Mouse (Mus musculus) midbrain, embryonic 10.5 days (tissue): ENCODE measurements around the gene Olig3. TPM values are rescaled to one million over a fixed set of nuclear protein-coding genes. Genes with fewer than 3 reads are reported as not detected.
A peak's percentile ranks its signal among the peaks of the same experiment; 100 is the strongest.

Experiments used
- DNase-seq: peaks from one replicate; pipeline ENCODE4 v3.0.0-alpha.2; 2017; ENCODE audit warnings: low spot score
- H3K27ac ChIP-seq: fragments of 300-500 bp; sonication (generic); replicated peaks from 2 replicates; pipeline ENCODE4 v1.5.1; 2016; ENCODE audit warnings: mild to moderate bottlenecking
- H3K27me3 ChIP-seq: fragments of 300-500 bp; sonication (generic); 2 replicates; pipeline ENCODE4 v1.6.1; 2016; ENCODE audit warnings: low read depth, mild to moderate bottlenecking; ENCODE audit not compliant: poor library complexity, severe bottlenecking
- H3K36me3 ChIP-seq: fragments of 300-500 bp; sonication (generic); 2 replicates; pipeline ENCODE4 v1.6.1; 2016; ENCODE audit warnings: mild to moderate bottlenecking, moderate library complexity
- H3K4me1 ChIP-seq: fragments of 300-500 bp; sonication (generic); 2 replicates; pipeline ENCODE4 v1.6.1; 2016
- H3K4me3 ChIP-seq: fragments of 300-500 bp; sonication (generic); 2 replicates; pipeline ENCODE4 v1.5.1; 2016; ENCODE audit warnings: mild to moderate bottlenecking, moderate library complexity
- H3K9me3 ChIP-seq: fragments of 300-500 bp; sonication (generic); replicated peaks from 2 replicates; pipeline ENCODE4 v1.6.1; 2016; ENCODE audit warnings: mild to moderate bottlenecking
- WGBS: fragments of 180-500 bp; shearing (Covaris S2); methylation state at CpG from one replicate; pipeline ENCODE4 v1.1.7; 2016; 5-methylcytosine and 5-hydroxymethylcytosine counted together
- polyA plus RNA-seq: library from polyadenylated mRNA; unstranded; fragments of >200 nt; fragmentation: Nextera tagmentation; extraction: Ambion mirVana; gene quantifications from 2 replicates; pipeline ENCODE4 v1.2.1, GENCODE M21; 2016

Gene Olig3
- polyA plus RNA-seq, result 14.3 and 23.1 TPM in 2 replicates

GRCm38 (mm10) chr10:19356071-19356583 is at the start of gene Olig3:
Olig3 (plus strand) TSS chr10:19356533.
- Histone ChIP-seq H3K27me3 (peaks cover 100% of the 10 kb centered on the region), H3K36me3 (no peaks in the 10 kb centered on the region), H3K4me3 (peak within 1 kb of the TSS; percentile 52), H3K9me3 (no peaks in the 10 kb centered on the region), H3K27ac (peak within 1 kb of the TSS; percentile 42), H3K4me1 (peaks cover 45% of the 10 kb centered on the region)
- WGBS, result under 1% methylated on average over 9 of the region's 9 CpGs
- DNase-seq, result peak; percentile 51

- no peak overlapping the region for H3K4me3 ChIP-seq
- H3K9me3 ChIP-seq, result no peaks in the 10 kb centered on the region
- WGBS, result 23% methylated on average over 5 of the region's 5 CpGs
- H3K4me1 ChIP-seq, result peaks cover 21% of the 10 kb centered on the region
- H3K27me3 ChIP-seq, result no peaks in the 10 kb centered on the region; the same call in 1 of the 2 replicates
- H3K36me3 ChIP-seq, result no peaks in the 10 kb centered on the region
- peak overlapping the region; percentile 24 for H3K27ac ChIP-seq
- peak; percentile 46 for DNase-seq
Observed at GRCm38 (mm10) chr10:19309681-19310395, 46.5 kb upstream of the Olig3 start.

DNA sequence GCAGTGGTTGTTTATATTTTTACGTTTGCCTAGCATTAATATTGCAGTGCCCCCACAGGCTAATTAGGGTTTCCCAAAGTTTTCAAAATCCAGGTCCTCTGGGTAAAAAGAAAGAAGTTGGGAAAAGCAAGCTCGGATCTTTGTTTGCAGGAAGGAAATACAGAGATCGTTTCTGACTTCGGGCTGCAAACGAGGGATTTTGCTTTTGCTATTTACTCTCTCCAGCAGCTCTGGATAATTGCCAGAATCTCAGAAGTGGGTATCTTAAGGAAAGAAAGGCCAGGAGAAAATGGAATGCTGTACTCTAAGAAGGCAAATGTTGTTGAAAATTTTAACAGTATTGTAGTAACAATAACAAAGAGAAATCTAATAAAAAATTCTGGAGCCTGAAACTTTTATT is 45.9 kb upstream of the Olig3 start:
- WGBS, result 50% methylated on average over 5 of the region's 5 CpGs
- Histone ChIP-seq H3K9me3 (no peaks in the 10 kb centered on the region), H3K4me1 (peaks cover 23% of the 10 kb centered on the region), H3K36me3 (no peaks in the 10 kb centered on the region), H3K27ac (peak overlapping the region; percentile 24; the same call in 1 of the 2 replicates), H3K4me3 (no peak overlapping the region), H3K27me3 (no peaks in the 10 kb centered on the region; the same call in 1 of the 2 replicates)
- no peak for DNase-seq

GRCm38 (mm10) chr10:19317962-19318812 is 38.1 kb upstream of the Olig3 start:
- no peak for DNase-seq
- no peaks in the 10 kb centered on the region for H3K36me3 ChIP-seq
- peak overlapping the region; percentile 2; the same call in 1 of the 2 replicates for H3K27ac ChIP-seq
- 77% methylated on average over 19 of the region's 19 CpGs for WGBS
- no peaks in the 10 kb centered on the region for H3K9me3 ChIP-seq
- H3K4me3 ChIP-seq, result no peak overlapping the region
- H3K4me1 ChIP-seq, result peaks cover 20% of the 10 kb centered on the region
- H3K27me3 ChIP-seq, result peaks cover 28% of the 10 kb centered on the region

- H3K4me3 ChIP-seq, result no peak overlapping the region
- DNase-seq, result no peak
- no peak overlapping the region for H3K27ac ChIP-seq
- WGBS, result 79% methylated on average over 2 of the region's 2 CpGs
- no peaks in the 10 kb centered on the region for H3K36me3 ChIP-seq
- H3K9me3 ChIP-seq, result no peaks in the 10 kb centered on the region
- H3K27me3 ChIP-seq, result peaks cover 36% of the 10 kb centered on the region
- H3K4me1 ChIP-seq, result peaks cover 12% of the 10 kb centered on the region
Observed at GRCm38 (mm10) chr10:19321781-19322180, 34.6 kb upstream of the Olig3 start.

- Histone ChIP-seq H3K27me3 (peaks cover 81% of the 10 kb centered on the region), H3K27ac (peak overlapping the region; percentile 42), H3K36me3 (no peaks in the 10 kb centered on the region), H3K4me3 (no peak overlapping the region), H3K4me1 (peaks cover 17% of the 10 kb centered on the region), H3K9me3 (no peaks in the 10 kb centered on the region)
- peak; percentile 45 for DNase-seq
- 11% methylated on average over 3 of the region's 3 CpGs for WGBS
Observed at GRCm38 (mm10) chr10:19329191-19329777, 27.0 kb upstream of the Olig3 start.

DNA sequence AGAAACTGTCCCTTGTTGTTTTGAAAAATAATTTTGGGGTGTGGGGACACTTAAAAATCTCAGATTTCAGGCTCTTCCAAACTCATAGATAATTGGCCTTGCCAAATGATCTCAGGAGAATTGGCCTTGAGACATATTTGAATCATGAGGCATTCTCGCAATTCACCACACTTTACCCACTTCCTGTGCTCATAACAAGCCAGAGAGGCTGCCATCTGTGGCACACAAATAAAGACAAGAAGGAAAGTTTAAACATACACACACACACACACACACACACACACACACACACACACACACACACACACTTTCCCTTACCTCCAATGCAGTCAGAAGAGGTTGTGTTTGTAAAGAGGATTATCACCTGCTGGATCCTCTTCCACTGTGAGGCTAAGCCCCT is 22.9 kb upstream of the Olig3 start:
- Histone ChIP-seq H3K9me3 (no peaks in the 10 kb centered on the region), H3K27me3 (peaks cover 89% of the 10 kb centered on the region), H3K27ac (no peak overlapping the region), H3K36me3 (no peaks in the 10 kb centered on the region), H3K4me1 (peaks cover 20% of the 10 kb centered on the region), H3K4me3 (no peak overlapping the region)
- WGBS, result 91% methylated on average over 1 of the region's 1 CpGs
- no peak for DNase-seq

DNA sequence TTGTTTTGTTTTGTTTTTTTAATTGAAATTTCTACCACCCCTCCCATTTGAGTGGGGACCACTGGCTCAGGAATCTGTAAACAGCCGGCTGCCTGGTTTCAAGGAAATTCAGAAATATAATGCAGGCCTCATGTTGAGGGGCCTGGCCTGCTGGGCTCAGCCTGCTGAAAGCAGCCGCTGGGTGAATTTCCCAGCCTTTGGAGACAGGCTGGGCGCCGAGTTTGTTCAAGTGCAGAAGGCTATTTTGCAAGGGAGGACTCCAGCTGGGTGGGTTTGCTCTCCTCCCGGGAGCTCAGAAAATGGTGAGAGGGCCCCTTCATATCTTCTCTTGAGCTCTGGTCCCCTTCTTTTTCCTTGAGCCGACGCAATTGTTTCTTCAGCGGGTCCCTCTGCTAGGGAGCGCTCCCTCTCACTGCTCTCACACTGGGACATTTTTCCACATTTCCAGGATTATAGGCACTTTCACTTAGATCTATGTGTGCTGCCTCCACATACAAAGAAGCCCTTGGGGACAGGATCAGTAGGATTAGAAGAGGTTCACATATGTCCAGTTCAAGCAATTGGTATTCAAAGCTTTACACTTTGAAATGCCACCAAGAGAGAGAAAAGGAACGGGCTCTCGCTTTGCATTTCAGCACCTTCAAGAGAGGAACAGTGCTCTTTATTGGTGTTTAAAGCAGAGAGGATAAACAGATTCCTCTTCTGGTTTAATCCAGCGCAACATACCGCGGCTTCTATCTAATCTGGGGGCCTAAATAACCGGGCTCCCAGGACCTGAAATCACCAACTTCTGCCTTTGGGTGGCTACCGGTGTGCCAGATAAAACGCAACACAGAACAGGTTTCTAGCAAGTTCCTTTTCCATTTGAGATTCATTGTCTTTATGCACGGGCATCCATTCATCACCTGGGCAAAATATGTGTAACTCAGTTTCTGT is 17.4 kb upstream of the Olig3 start:
- DNase-seq, result peak; percentile 51
- no peaks in the 10 kb centered on the region for H3K9me3 ChIP-seq
- peak overlapping the region; percentile 27; the same call in 1 of the 2 replicates for H3K4me3 ChIP-seq
- WGBS, result 5% methylated on average over 18 of the region's 18 CpGs
- H3K27ac ChIP-seq, result peak overlapping the region; percentile 64
- H3K4me1 ChIP-seq, result peaks cover 18% of the 10 kb centered on the region
- H3K27me3 ChIP-seq, result peaks cover 95% of the 10 kb centered on the region
- H3K36me3 ChIP-seq, result no peaks in the 10 kb centered on the region

DNA sequence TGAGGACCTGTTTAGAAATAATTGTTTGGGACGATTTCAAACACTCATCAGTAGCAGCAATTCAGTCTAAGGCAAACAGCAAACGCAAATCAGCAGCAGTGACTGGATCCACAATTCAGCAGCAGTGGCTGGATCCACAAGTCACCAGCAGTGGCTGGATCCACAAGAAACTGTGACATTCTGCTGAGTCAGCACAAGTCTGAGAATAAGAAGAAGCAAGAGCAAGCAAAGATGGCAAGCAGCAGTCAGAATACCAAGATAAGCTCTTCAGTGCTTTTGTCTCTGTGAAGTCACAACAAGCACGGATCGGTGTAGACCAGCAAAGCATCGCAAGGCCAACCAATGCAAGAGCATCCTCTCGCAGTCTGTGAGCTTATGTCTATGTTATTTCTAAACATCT is 12.3 kb upstream of the Olig3 start:
- no peak for DNase-seq
- WGBS, result 88% methylated on average over 6 of the region's 6 CpGs
- Histone ChIP-seq H3K9me3 (no peaks in the 10 kb centered on the region), H3K36me3 (no peaks in the 10 kb centered on the region), H3K27me3 (peaks cover 95% of the 10 kb centered on the region), H3K4me1 (peaks cover 9% of the 10 kb centered on the region), H3K27ac (no peak overlapping the region), H3K4me3 (no peak overlapping the region)

DNA sequence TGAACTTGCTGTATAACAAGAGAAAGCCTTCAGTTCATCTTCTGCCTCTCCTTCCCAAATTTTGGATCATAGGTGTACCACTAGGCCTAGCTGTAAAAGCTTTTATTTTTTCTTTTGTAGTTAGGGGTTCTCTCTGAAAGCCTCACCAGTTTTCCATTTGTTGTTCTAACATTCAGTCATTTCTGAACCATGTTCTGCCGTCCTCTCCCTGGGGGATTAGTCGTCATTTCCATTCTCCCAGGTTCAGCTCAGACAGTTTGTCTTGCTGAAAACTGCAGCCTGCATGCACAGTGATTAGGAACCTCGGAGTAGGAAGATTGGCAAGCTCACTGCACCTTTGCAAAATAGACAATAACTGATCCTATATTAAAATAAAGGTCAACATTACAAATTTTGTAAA is 7.0 kb upstream of the Olig3 start:
- H3K27me3 ChIP-seq, result peaks cover 96% of the 10 kb centered on the region
- 31% methylated on average over 3 of the region's 3 CpGs for WGBS

GRCm38 (mm10) chr10:19352006-19352877 is 4.1 kb upstream of the Olig3 start:
- Histone ChIP-seq H3K4me1 (peaks cover 42% of the 10 kb centered on the region), H3K27ac (peak overlapping the region; percentile 63), H3K9me3 (no peaks in the 10 kb centered on the region), H3K4me3 (peak overlapping the region; percentile 44), H3K36me3 (no peaks in the 10 kb centered on the region), H3K27me3 (peaks cover 100% of the 10 kb centered on the region)
- 1% methylated on average over 24 of the region's 24 CpGs for WGBS
- peak; percentile 64 for DNase-seq

More for the DNA sequence above, 7.0 kb upstream of the Olig3 start:
- no peak for DNase-seq
- Histone ChIP-seq H3K27ac (no peak overlapping the region), H3K9me3 (no peaks in the 10 kb centered on the region), H3K4me1 (peaks cover 25% of the 10 kb centered on the region), H3K4me3 (no peak overlapping the region), H3K36me3 (no peaks in the 10 kb centered on the region)
